7 mouse cellular contexts compared by ENCODE assay signal in genomic region chrX:101332375-101333211, GRCm38 (mm10). TPM values are rescaled to one million over a fixed set of nuclear protein-coding genes. Genes with fewer than 3 reads are reported as not detected.
A peak's percentile ranks its signal among the peaks of the same experiment; 100 is the strongest.
DNase-seq lines count a peak whose midpoint lies in the region; ATAC-seq lines count a peak whose summit lies in the region.

No protein-coding gene starts in this region.

- peak overlapping the region; percentile 32 for H3K4me3 ChIP-seq in embryonic facial prominence, embryonic 12.5 days
- H3K4me3 ChIP-seq in limb, embryonic 11.5 days (ENCODE audit: low read depth, low read length) = peak overlapping the region; percentile 31
- H3K4me3 ChIP-seq in midbrain, embryonic 14.5 days (replicated peaks; ENCODE audit: low read depth, low read length) = peak overlapping the region; percentile 32

- H3K27me3 ChIP-seq in embryonic facial prominence, embryonic 12.5 days = 0 out of 2 replicates have a peak, but pooled peaks cover 3% of the 10 kb centered on the region
- H3K27me3 ChIP-seq in limb, embryonic 11.5 days (ENCODE audit: control insufficient read depth, insufficient read depth, low read length) = 0 out of 2 replicates have a peak, but pooled peaks cover 2% of the 10 kb centered on the region
- no peaks in the 10 kb centered on the region for H3K27me3 ChIP-seq in midbrain, embryonic 14.5 days (ENCODE audit: control insufficient read depth, insufficient read depth, low read length)

- no peaks in the 10 kb centered on the region for H3K9me3 ChIP-seq in embryonic facial prominence, embryonic 12.5 days
- no peaks in the 10 kb centered on the region for H3K9me3 ChIP-seq in limb, embryonic 11.5 days (ENCODE audit: control insufficient read depth, low read length)
- H3K9me3 ChIP-seq in midbrain, embryonic 14.5 days (ENCODE audit: control insufficient read depth, low read length) = no peaks in the 10 kb centered on the region

- peak overlapping the region; percentile 36; the same call in 1 of the 2 replicates for H3K9ac ChIP-seq in embryonic facial prominence, embryonic 12.5 days
- peak overlapping the region; percentile 30 for H3K9ac ChIP-seq in limb, embryonic 11.5 days (ENCODE audit: low read length)
- H3K9ac ChIP-seq in midbrain, embryonic 14.5 days (replicated peaks; ENCODE audit: low read length) = peak overlapping the region; percentile 42

- peak; percentile 77 for DNase-seq in adrenal gland, postnatal 25 days
- peak; percentile 100 for DNase-seq in heart, adult 11 months
- DNase-seq in kidney, adult 18-20 months = peak; percentile 81
- peak; percentile 82 for DNase-seq in limb, embryonic 11.5 days (ENCODE audit: low spot score)
- DNase-seq in midbrain, embryonic 14.5 days = peak; percentile 91
- DNase-seq in spleen, adult 18-20 months = peak; percentile 63 to 73

- 24% methylated on average over 39 of the region's 49 CpGs for WGBS in embryonic facial prominence, embryonic 12.5 days
- WGBS in limb, embryonic 11.5 days = 20% methylated on average over 31 of the region's 49 CpGs
- 24% methylated on average over 43 of the region's 49 CpGs for WGBS in midbrain, embryonic 14.5 days

- H3K36me3 ChIP-seq in embryonic facial prominence, embryonic 12.5 days = no peaks in the 10 kb centered on the region
- H3K36me3 ChIP-seq in limb, embryonic 11.5 days (ENCODE audit: control insufficient read depth, insufficient read depth, low read length) = no peaks in the 10 kb centered on the region
- no peaks in the 10 kb centered on the region for H3K36me3 ChIP-seq in midbrain, embryonic 14.5 days (ENCODE audit: control insufficient read depth, insufficient read depth, low read length)

- peak overlapping the region; percentile 42 for H3K4me2 ChIP-seq in embryonic facial prominence, embryonic 12.5 days (replicated peaks)
- peak overlapping the region; percentile 41 for H3K4me2 ChIP-seq in limb, embryonic 11.5 days (ENCODE audit: low read depth, severe bottlenecking)
- peak overlapping the region; percentile 54 for H3K4me2 ChIP-seq in midbrain, embryonic 14.5 days (ENCODE audit: low read length)

- no peaks in the 10 kb centered on the region for H3K4me1 ChIP-seq in embryonic facial prominence, embryonic 12.5 days
- no peaks in the 10 kb centered on the region for H3K4me1 ChIP-seq in limb, embryonic 11.5 days (ENCODE audit: control insufficient read depth, insufficient read depth, low read length)
- no peaks in the 10 kb centered on the region for H3K4me1 ChIP-seq in midbrain, embryonic 14.5 days (ENCODE audit: control insufficient read depth, insufficient read depth, low read length)

- peak overlapping the region; percentile 90 for H3K27ac ChIP-seq in embryonic facial prominence, embryonic 12.5 days
- peak overlapping the region; percentile 68; the same call in 1 of the 2 replicates for H3K27ac ChIP-seq in limb, embryonic 11.5 days (replicated peaks; ENCODE audit: low read depth, low read length)
- H3K27ac ChIP-seq in midbrain, embryonic 14.5 days (replicated peaks; ENCODE audit: low read depth, low read length) = peak overlapping the region; percentile 90

- peak; percentile 93 for ATAC-seq in embryonic facial prominence, embryonic 12.5 days (ENCODE audit: insufficient number of reproducible peaks, insufficient read depth, low FRiP score, low TSS enrichment)
- ATAC-seq in limb, embryonic 11.5 days (ENCODE audit: insufficient number of reproducible peaks, low FRiP score, low TSS enrichment, low read depth) = peak; percentile 96
- peak; percentile 94 for ATAC-seq in midbrain, embryonic 14.5 days (ENCODE audit: low FRiP score, low TSS enrichment)

RNA-seq across cellular contexts. Expression of gene Nlgn3, which starts 33.6 kb away (rescaled TPM):
- total RNA-seq in adrenal gland, postnatal 25 days (2021) = 13.5 and 15.0 TPM in 2 replicates
- 15.3 and 18.0 TPM in 2 replicates for polyA plus RNA-seq in embryonic facial prominence, embryonic 12.5 days (2016; fragmentation: Nextera tagmentation; extraction: Ambion mirVana)
- polyA plus RNA-seq in limb, embryonic 11.5 days (2014; fragmentation: Nextera tagmentation; extraction: Ambion mirVana) = 11.3 and 12.3 TPM in 2 replicates
- 98.6 and 99.2 TPM in 2 replicates for polyA plus RNA-seq in midbrain, embryonic 14.5 days (2014; fragmentation: Nextera tagmentation; extraction: Ambion mirVana)

RNA-seq across cellular contexts. Expression of gene Gjb1, which starts 43.6 kb away (rescaled TPM):
- total RNA-seq in adrenal gland, postnatal 25 days (2021) = 8.5 TPM in 1 of 2 replicates, not detected in the other
- not detected in 2 replicates for polyA plus RNA-seq in embryonic facial prominence, embryonic 12.5 days (2016; fragmentation: Nextera tagmentation; extraction: Ambion mirVana)
- polyA plus RNA-seq in limb, embryonic 11.5 days (2014; fragmentation: Nextera tagmentation; extraction: Ambion mirVana) = not detected in 2 replicates
- polyA plus RNA-seq in midbrain, embryonic 14.5 days (2014; fragmentation: Nextera tagmentation; extraction: Ambion mirVana) = 0.57 and 0.85 TPM in 2 replicates

RNA-seq across cellular contexts. Expression of gene Med12, which starts 58.8 kb away (rescaled TPM):
- total RNA-seq in adrenal gland, postnatal 25 days (2021) = 42.3 and 51.4 TPM in 2 replicates
- polyA plus RNA-seq in embryonic facial prominence, embryonic 12.5 days (2016; fragmentation: Nextera tagmentation; extraction: Ambion mirVana) = 37.2 and 39.4 TPM in 2 replicates
- 57.6 and 58.2 TPM in 2 replicates for polyA plus RNA-seq in limb, embryonic 11.5 days (2014; fragmentation: Nextera tagmentation; extraction: Ambion mirVana)
- 30.6 and 33.0 TPM in 2 replicates for polyA plus RNA-seq in midbrain, embryonic 14.5 days (2014; fragmentation: Nextera tagmentation; extraction: Ambion mirVana)

Comparison
In these comparisons a context has a peak if more than half of its experiments do, and no peak if none do; other contexts are left out.
1. Peak in every context shown above with its lines: DNase-seq, ATAC-seq, H3K4me3 ChIP-seq and H3K27ac ChIP-seq.